Mouse (Mus musculus): ENCODE data around the gene Arhgap27. TPM values are rescaled to one million over a fixed set of nuclear protein-coding genes. Genes with fewer than 3 reads are reported as not detected.

Arhgap27 gene
- polyA plus RNA-seq, 1 experiment from 2014 or later: 17.8 TPM

- WGBS: 87% methylated on average over 12 of the region's 12 CpGs
- Histone ChIP-seq H3K9me3 (ENCODE audit: low read length) (peaks cover 11% of the 10 kb centered on the region), H3K4me3 (ENCODE audit: low read length) (no peak overlapping the region), H3K9ac (replicated peaks; ENCODE audit: low read length) (no peak overlapping the region), H3K36me3 (ENCODE audit: insufficient read depth, low read length) (0 out of 2 replicates have a peak, but pooled peaks cover 2% of the 10 kb centered on the region), H3K4me2 (replicated peaks; ENCODE audit: low read depth, low read length) (no peak overlapping the region), H3K4me1 (ENCODE audit: insufficient read depth, low read length) (peaks cover 15% of the 10 kb centered on the region), H3K27ac (ENCODE audit: low read length) (no peak overlapping the region), H3K27me3 (ENCODE audit: insufficient read depth, low read length) (no peaks in the 10 kb centered on the region)
- ATAC-seq (ENCODE audit: low FRiP score, low TSS enrichment): no peak
Observed at GRCm38 (mm10) chr11:103350711-103351315, 12.7 kb downstream of the Arhgap27 start.

DNA sequence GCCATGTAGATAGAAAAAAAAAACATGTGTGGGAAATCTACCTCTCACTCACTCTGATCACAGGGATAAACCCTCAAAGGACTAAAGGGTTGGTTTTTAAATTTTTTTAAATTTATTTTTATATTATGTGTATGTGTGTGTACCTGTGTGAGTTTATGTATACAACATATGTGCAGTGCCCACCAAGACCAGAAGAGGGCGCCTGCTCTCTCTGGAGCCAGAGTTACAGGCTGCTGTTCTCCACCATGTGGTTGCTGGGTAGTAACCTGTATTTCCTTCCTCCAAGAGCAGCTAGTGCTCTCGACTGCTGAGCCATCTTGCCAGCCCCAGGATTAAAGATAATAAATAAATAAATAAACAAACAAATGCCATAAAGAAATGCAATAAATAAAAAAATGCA is 13.8 kb downstream of the Arhgap27 start:
- Histone ChIP-seq H3K4me1 (ENCODE audit: insufficient read depth, low read length) (peaks cover 12% of the 10 kb centered on the region), H3K9ac (replicated peaks; ENCODE audit: low read length) (no peak overlapping the region), H3K27me3 (ENCODE audit: insufficient read depth, low read length) (no peaks in the 10 kb centered on the region), H3K36me3 (ENCODE audit: insufficient read depth, low read length) (0 out of 2 replicates have a peak, but pooled peaks cover 2% of the 10 kb centered on the region), H3K27ac (ENCODE audit: low read length) (no peak overlapping the region), H3K4me2 (replicated peaks; ENCODE audit: low read depth, low read length) (no peak overlapping the region), H3K9me3 (ENCODE audit: low read length) (peaks cover 11% of the 10 kb centered on the region), H3K4me3 (ENCODE audit: low read length) (no peak overlapping the region)
- 87% methylated on average over 2 of the region's 2 CpGs for WGBS
- no peak for ATAC-seq (ENCODE audit: low FRiP score, low TSS enrichment)

GRCm38 (mm10) chr11:103346657-103347056 is 16.8 kb downstream of the Arhgap27 start:
- no peak overlapping the region for H3K4me3 ChIP-seq (ENCODE audit: low read length)
- H3K4me1 ChIP-seq (ENCODE audit: insufficient read depth, low read length): peaks cover 15% of the 10 kb centered on the region
- peak overlapping the region; percentile 51; the same call in 1 of the 2 replicates for H3K27ac ChIP-seq (ENCODE audit: low read length)
- no peaks in the 10 kb centered on the region for H3K36me3 ChIP-seq (ENCODE audit: insufficient read depth, low read length)
- ATAC-seq (ENCODE audit: low FRiP score, low TSS enrichment): peak; percentile 59
- 0 out of 2 replicates have a peak overlapping the region, but pooled peaks have one; percentile 53 for H3K9ac ChIP-seq (replicated peaks; ENCODE audit: low read length)
- H3K27me3 ChIP-seq (ENCODE audit: insufficient read depth, low read length): no peaks in the 10 kb centered on the region
- H3K4me2 ChIP-seq (replicated peaks; ENCODE audit: low read depth, low read length): no peak overlapping the region
- WGBS: 62% methylated on average over 5 of the region's 5 CpGs
- peaks cover 5% of the 10 kb centered on the region; the same call in 1 of the 2 replicates for H3K9me3 ChIP-seq (ENCODE audit: low read length)

DNA sequence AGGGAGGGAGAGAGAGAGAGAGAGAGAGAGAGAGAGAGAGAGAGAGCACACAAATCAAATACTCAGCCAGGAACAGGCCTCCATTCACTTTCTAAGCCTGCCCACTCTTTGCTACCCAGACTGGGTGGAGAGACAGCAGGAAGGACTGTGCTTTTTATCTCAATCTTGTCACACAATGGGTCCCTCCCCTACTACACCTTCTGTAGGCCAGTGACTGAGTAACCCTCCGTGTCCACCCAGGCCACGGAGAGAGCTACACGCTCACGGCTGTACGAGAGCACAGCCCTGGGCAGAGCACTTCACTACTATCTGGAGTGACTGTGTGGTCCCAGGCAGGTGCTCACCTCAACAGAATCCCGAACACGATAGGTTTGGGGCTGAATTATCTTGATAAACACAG is 17.3 kb downstream of the Arhgap27 start:
- no peak overlapping the region for H3K4me2 ChIP-seq (replicated peaks; ENCODE audit: low read depth, low read length)
- no peak overlapping the region for H3K4me3 ChIP-seq (ENCODE audit: low read length)
- WGBS: 68% methylated on average over 7 of the region's 7 CpGs
- peak overlapping the region; percentile 53; the same call in 1 of the 2 replicates for H3K9ac ChIP-seq (replicated peaks; ENCODE audit: low read length)
- H3K36me3 ChIP-seq (ENCODE audit: insufficient read depth, low read length): no peaks in the 10 kb centered on the region
- H3K27me3 ChIP-seq (ENCODE audit: insufficient read depth, low read length): no peaks in the 10 kb centered on the region
- ATAC-seq (ENCODE audit: low FRiP score, low TSS enrichment): 0 out of 2 replicates have a peak, but pooled peaks have one; percentile 21
- H3K9me3 ChIP-seq (ENCODE audit: low read length): peaks cover 5% of the 10 kb centered on the region; the same call in 1 of the 2 replicates
- H3K27ac ChIP-seq (ENCODE audit: low read length): peak overlapping the region; percentile 51; the same call in 1 of the 2 replicates
- H3K4me1 ChIP-seq (ENCODE audit: insufficient read depth, low read length): peaks cover 16% of the 10 kb centered on the region

DNA sequence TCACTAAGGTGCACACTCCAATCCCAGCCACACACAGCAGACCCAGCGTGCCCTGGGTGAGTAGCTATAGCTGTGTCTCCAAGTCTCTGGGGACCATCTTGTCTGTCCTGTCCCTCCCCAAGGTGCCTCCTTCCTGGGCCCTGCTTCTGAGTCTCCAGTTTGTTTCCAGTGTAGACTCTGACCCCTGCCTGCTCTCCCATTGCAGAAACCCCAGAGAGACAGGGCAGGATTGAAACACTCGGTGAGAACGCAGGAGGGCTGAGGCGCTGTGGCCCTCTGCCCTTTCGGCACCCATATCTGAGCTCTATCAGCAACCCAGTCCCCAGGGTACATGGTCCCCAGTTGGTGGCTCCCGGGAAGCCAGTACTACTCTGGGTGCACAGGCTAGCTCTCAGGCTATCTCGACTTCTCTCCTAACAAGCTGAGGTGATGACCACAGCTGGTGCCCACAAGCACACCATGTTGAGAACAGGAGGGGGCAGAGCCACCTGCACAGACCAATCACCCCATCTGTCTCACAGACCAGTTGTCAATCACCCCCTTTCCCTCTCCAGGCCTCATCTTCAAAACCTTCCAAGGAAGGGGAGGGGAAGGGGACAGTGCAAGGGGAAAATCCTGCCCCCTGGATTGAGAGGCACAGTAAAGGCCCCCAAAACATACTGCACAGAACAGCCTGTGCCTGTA is 17.9 kb downstream of the Arhgap27 start:
- WGBS: 84% methylated on average over 7 of the region's 7 CpGs
- H3K27ac ChIP-seq (ENCODE audit: low read length): no peak overlapping the region
- no peaks in the 10 kb centered on the region for H3K27me3 ChIP-seq (ENCODE audit: insufficient read depth, low read length)
- ATAC-seq (ENCODE audit: low FRiP score, low TSS enrichment): no peak
- no peak overlapping the region for H3K4me2 ChIP-seq (replicated peaks; ENCODE audit: low read depth, low read length)
- H3K9ac ChIP-seq (replicated peaks; ENCODE audit: low read length): no peak overlapping the region
- peaks cover 23% of the 10 kb centered on the region for H3K4me1 ChIP-seq (ENCODE audit: insufficient read depth, low read length)
- H3K36me3 ChIP-seq (ENCODE audit: insufficient read depth, low read length): no peaks in the 10 kb centered on the region
- H3K9me3 ChIP-seq (ENCODE audit: low read length): peaks cover 5% of the 10 kb centered on the region; the same call in 1 of the 2 replicates
- no peak overlapping the region for H3K4me3 ChIP-seq (ENCODE audit: low read length)

- Histone ChIP-seq H3K9me3 (ENCODE audit: low read length) (peaks cover 2% of the 10 kb centered on the region; the same call in 1 of the 2 replicates), H3K27me3 (ENCODE audit: insufficient read depth, low read length) (no peaks in the 10 kb centered on the region), H3K4me1 (ENCODE audit: insufficient read depth, low read length) (peaks cover 30% of the 10 kb centered on the region), H3K36me3 (ENCODE audit: insufficient read depth, low read length) (no peaks in the 10 kb centered on the region), H3K4me3 (ENCODE audit: low read length) (no peak overlapping the region), H3K9ac (replicated peaks; ENCODE audit: low read length) (no peak overlapping the region; the same call in 1 of the 2 replicates), H3K4me2 (replicated peaks; ENCODE audit: low read depth, low read length) (no peak overlapping the region), H3K27ac (ENCODE audit: low read length) (no peak overlapping the region)
- ATAC-seq (ENCODE audit: low FRiP score, low TSS enrichment): no peak
- WGBS: 68% methylated on average over 18 of the region's 19 CpGs
Observed at GRCm38 (mm10) chr11:103344494-103345332, 18.8 kb downstream of the Arhgap27 start.

DNA sequence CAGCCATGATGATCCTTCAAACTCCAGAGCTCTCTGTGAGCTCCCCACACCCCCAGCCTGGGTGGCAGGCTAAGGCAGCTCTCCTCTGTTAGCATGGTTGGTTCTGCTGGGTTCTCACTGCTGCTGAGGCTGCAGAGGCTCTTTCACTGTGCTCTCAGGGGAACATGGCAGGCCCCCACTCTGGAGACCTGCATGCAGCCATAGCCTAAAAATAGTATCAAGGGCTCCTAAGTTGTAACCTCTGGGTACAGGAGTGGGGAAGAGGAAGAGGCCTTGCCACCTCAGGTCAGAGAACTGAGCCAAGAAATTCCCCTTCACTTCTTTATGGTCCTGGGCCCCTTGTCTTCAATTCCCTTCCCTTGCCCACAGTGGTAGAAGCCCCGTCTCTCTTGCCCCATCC is 19.6 kb downstream of the Arhgap27 start:
- Histone ChIP-seq H3K36me3 (ENCODE audit: insufficient read depth, low read length) (no peaks in the 10 kb centered on the region), H3K4me2 (replicated peaks; ENCODE audit: low read depth, low read length) (no peak overlapping the region)

GRCm38 (mm10) chr11:103343063-103343462 is 20.4 kb downstream of the Arhgap27 start:
- no peaks in the 10 kb centered on the region for H3K36me3 ChIP-seq (ENCODE audit: insufficient read depth, low read length)
- H3K4me1 ChIP-seq (ENCODE audit: insufficient read depth, low read length): peaks cover 43% of the 10 kb centered on the region
- no peak for ATAC-seq (ENCODE audit: low FRiP score, low TSS enrichment)
- H3K9me3 ChIP-seq (ENCODE audit: low read length): no peaks in the 10 kb centered on the region
- no peak overlapping the region for H3K4me3 ChIP-seq (ENCODE audit: low read length)
- H3K27me3 ChIP-seq (ENCODE audit: insufficient read depth, low read length): no peaks in the 10 kb centered on the region
- H3K27ac ChIP-seq (ENCODE audit: low read length): no peak overlapping the region
- 90% methylated on average over 6 of the region's 6 CpGs for WGBS
- H3K9ac ChIP-seq (replicated peaks; ENCODE audit: low read length): no peak overlapping the region
- no peak overlapping the region for H3K4me2 ChIP-seq (replicated peaks; ENCODE audit: low read depth, low read length)

More for the DNA sequence above, 19.6 kb downstream of the Arhgap27 start:
- Histone ChIP-seq H3K4me3 (ENCODE audit: low read length) (no peak overlapping the region), H3K4me1 (ENCODE audit: insufficient read depth, low read length) (peaks cover 39% of the 10 kb centered on the region), H3K27ac (ENCODE audit: low read length) (no peak overlapping the region), H3K9me3 (ENCODE audit: low read length) (no peaks in the 10 kb centered on the region), H3K9ac (replicated peaks; ENCODE audit: low read length) (0 out of 2 replicates have a peak overlapping the region, but pooled peaks have one; percentile 25), H3K27me3 (ENCODE audit: insufficient read depth, low read length) (no peaks in the 10 kb centered on the region)
- 93% methylated on average over 1 of the region's 1 CpGs for WGBS
- ATAC-seq (ENCODE audit: low FRiP score, low TSS enrichment): no peak

DNA sequence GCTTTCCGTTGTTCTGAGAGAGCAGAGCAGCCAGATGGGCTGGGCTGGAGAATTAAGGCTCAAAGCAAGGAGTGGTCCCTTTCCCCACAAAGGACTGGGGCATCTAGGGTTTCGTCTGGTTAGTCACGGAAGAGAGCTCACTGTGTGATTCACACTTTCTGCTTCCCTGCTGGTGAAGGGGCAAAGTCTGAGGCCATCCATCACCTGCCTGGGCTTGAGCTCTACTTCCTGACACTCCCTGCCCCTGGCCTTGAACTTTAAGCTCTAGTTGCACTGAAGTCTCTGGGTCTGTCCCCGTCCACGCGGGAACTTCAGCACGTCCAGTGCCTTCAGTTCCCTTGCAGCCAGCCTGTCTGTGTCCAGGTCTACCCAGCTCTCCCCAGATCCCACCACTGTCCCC is 22.8 kb downstream of the Arhgap27 start:
- Histone ChIP-seq H3K4me1 (ENCODE audit: insufficient read depth, low read length) (peaks cover 31% of the 10 kb centered on the region), H3K36me3 (ENCODE audit: insufficient read depth, low read length) (no peaks in the 10 kb centered on the region), H3K4me3 (ENCODE audit: low read length) (no peak overlapping the region), H3K27ac (ENCODE audit: low read length) (peak overlapping the region; percentile 94), H3K4me2 (replicated peaks; ENCODE audit: low read depth, low read length) (peak overlapping the region; percentile 61), H3K9ac (replicated peaks; ENCODE audit: low read length) (peak overlapping the region; percentile 72), H3K9me3 (ENCODE audit: low read length) (no peaks in the 10 kb centered on the region), H3K27me3 (ENCODE audit: insufficient read depth, low read length) (no peaks in the 10 kb centered on the region)
- 13% methylated on average over 7 of the region's 7 CpGs for WGBS
- peak; percentile 83 for ATAC-seq (ENCODE audit: low FRiP score, low TSS enrichment)

All from kidney, embryonic 16.5 days (tissue).